Mouse (Mus musculus) spleen, adult 2 months (tissue): ENCODE measurements around the gene Fnip2. TPM values are rescaled to one million over a fixed set of nuclear protein-coding genes. Genes with fewer than 3 reads are reported as not detected.

Experiments
- DNase-seq, 2 experiments: peaks; one replicate each; pipeline versions ENCODE4 v3.0.0 to v3.0.0-alpha.2; 2012 to 2021; ENCODE audit warnings: low spot score in 2 of 2, low read depth in 1 of 2
- H3K27ac ChIP-seq: fragments of 200-500 bp; 2 replicates; pipeline ENCODE4 v1.5.1; 2012; ENCODE audit warnings: low read length, inconsistent platforms; ENCODE audit not compliant: insufficient read depth
- H3K27me3 ChIP-seq: fragments of 200-500 bp; 2 replicates; pipeline ENCODE4 v1.6.1; 2012; ENCODE audit warnings: mild to moderate bottlenecking, moderate library complexity, low read length, inconsistent platforms; ENCODE audit not compliant: control insufficient read depth, insufficient read depth
- H3K36me3 ChIP-seq: fragments of 200-500 bp; 2 replicates; pipeline ENCODE4 v1.6.1; 2012; ENCODE audit warnings: mild to moderate bottlenecking, low read length, inconsistent platforms; ENCODE audit not compliant: control insufficient read depth, insufficient read depth
- H3K4me1 ChIP-seq: fragments of 200-500 bp; 2 replicates; pipeline ENCODE4 v1.6.1; 2011; ENCODE audit warnings: inconsistent platforms; ENCODE audit not compliant: control insufficient read depth, insufficient read depth, insufficient read length
- H3K4me3 ChIP-seq: fragments of 200-500 bp; 2 replicates; pipeline ENCODE4 v1.5.1; 2011; ENCODE audit warnings: mild to moderate bottlenecking, inconsistent platforms; ENCODE audit not compliant: insufficient read depth, insufficient read length; ENCODE audit errors: extremely low read depth
- CTCF ChIP-seq: fragments of 200-500 bp; IDR thresholded peaks from 2 replicates; pipeline ENCODE4 v1.5.1; 2011; ENCODE audit warnings: mild to moderate bottlenecking, inconsistent platforms; ENCODE audit not compliant: insufficient read depth, insufficient read length, insufficient replicate concordance; ENCODE audit errors: extremely low read depth
- POLR2A ChIP-seq: fragments of 200-500 bp; IDR thresholded peaks from 2 replicates; pipeline ENCODE4 v1.6.1; 2011; ENCODE audit warnings: low read depth, low read length, inconsistent platforms
- WGBS: fragments of 180-500 bp; shearing (Covaris S2); methylation state at CpG from one replicate; pipeline ENCODE4 v1.1.7; 2018; 5-methylcytosine and 5-hydroxymethylcytosine counted together
- polyA plus RNA-seq: library from polyadenylated mRNA; depleted of rRNA; stranded (reverse); fragments of >200 nt; gene quantifications from 2 replicates; pipeline ENCODE4 v1.2.3, GENCODE M21; 2012

Fnip2 gene
- polyA plus RNA-seq, 1 experiment, result 3.1 TPM

DNA sequence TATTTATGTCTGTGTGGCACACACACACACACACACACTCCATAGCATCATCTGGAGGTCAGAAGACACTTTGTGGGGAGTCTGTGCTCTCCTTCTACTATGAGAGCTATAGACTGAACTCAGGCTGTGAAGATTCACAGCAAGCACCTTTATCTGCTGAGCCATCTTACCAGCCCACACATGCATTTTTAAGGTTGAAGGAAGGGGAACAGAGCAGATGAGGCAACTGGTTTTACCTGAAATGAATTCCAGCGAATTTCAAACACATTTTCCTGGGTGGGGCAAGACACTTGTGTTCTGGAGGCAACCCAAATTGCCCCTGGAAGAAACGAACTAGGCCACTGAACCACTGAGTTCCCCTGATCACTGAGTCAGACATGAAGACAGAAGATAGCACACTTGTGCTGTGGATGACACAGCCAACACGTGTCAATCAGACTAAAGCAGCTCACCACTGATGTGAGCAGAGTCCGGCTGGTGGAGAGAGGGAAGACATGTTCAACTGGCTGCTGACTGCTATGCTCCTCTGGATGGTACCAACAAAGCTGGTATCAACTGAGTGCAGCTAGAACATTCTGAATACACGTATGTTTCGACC is 38.0 kb downstream of the Fnip2 start:
- DNase-seq, result no peak
- TF ChIP-seq POLR2A, result no peak
- no peak for TF ChIP-seq CTCF
- no peak overlapping the region for H3K4me3 ChIP-seq
- 75% methylated on average over 6 of the region's 6 CpGs for WGBS
- no peaks in the 10 kb centered on the region for H3K36me3 ChIP-seq
- no peaks in the 10 kb centered on the region for H3K27me3 ChIP-seq
- H3K27ac ChIP-seq, result no peak overlapping the region
- peaks cover 6% of the 10 kb centered on the region; the same call in 1 of the 2 replicates for H3K4me1 ChIP-seq

- H3K36me3 ChIP-seq, result no peaks in the 10 kb centered on the region
- H3K27ac ChIP-seq, result no peak overlapping the region
- no peak for TF ChIP-seq CTCF
- no peak overlapping the region for H3K4me3 ChIP-seq
- H3K4me1 ChIP-seq, result peaks cover 6% of the 10 kb centered on the region; the same call in 1 of the 2 replicates
- WGBS, result 67% methylated on average over 8 of the region's 8 CpGs
- no peak for DNase-seq
- no peaks in the 10 kb centered on the region for H3K27me3 ChIP-seq
These were observed 39.1 kb downstream of the Fnip2 start for GRCm38 (mm10) chr3:79528451-79528850.

DNA sequence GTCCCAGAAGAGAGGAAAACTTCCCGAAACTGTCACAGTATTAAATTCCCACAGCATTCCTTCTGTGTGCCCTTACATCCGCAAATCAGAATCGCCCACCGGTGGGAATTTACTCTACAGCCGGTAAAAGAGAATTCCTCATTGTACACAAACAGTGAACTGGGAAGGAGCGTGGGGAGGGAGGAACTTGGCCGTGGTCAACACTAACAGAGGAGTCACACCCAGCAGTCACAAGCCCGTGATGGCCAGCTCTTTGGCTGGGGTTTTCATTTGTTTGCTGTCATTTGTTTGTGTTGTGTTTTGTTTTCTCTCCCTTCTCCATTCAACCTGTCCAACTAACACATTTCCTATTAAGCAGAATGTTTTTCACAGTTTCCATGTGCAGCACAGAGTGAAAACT is 39.7 kb downstream of the Fnip2 start:
- Histone ChIP-seq H3K36me3 (no peaks in the 10 kb centered on the region), H3K27me3 (no peaks in the 10 kb centered on the region), H3K27ac (no peak overlapping the region), H3K4me1 (peaks cover 6% of the 10 kb centered on the region; the same call in 1 of the 2 replicates), H3K4me3 (no peak overlapping the region)
- no peak for DNase-seq
- WGBS, result 81% methylated on average over 8 of the region's 8 CpGs
- no peak for TF ChIP-seq CTCF
- TF ChIP-seq POLR2A, result no peak

- Histone ChIP-seq H3K36me3 (no peaks in the 10 kb centered on the region), H3K27me3 (no peaks in the 10 kb centered on the region), H3K4me3 (no peak overlapping the region), H3K27ac (no peak overlapping the region), H3K4me1 (peaks cover 6% of the 10 kb centered on the region; the same call in 1 of the 2 replicates)
- 93% methylated on average over 3 of the region's 3 CpGs for WGBS
- TF ChIP-seq POLR2A, result no peak
- TF ChIP-seq CTCF, result no peak
- no peak for DNase-seq
These were observed 40.1 kb downstream of the Fnip2 start for GRCm38 (mm10) chr3:79527521-79527920.

- no peak for DNase-seq
- Histone ChIP-seq H3K27me3 (no peaks in the 10 kb centered on the region), H3K4me1 (no peaks in the 10 kb centered on the region), H3K27ac (no peak overlapping the region), H3K4me3 (no peak overlapping the region), H3K36me3 (no peaks in the 10 kb centered on the region)
- TF ChIP-seq CTCF (no peak), POLR2A (no peak)
- 92% methylated on average over 4 of the region's 4 CpGs for WGBS
These were observed 44.2 kb downstream of the Fnip2 start for GRCm38 (mm10) chr3:79523349-79523748.

GRCm38 (mm10) chr3:79519862-79520261 is 47.7 kb downstream of the Fnip2 start:
- TF ChIP-seq CTCF (no peak), POLR2A (no peak)
- no peaks in the 10 kb centered on the region for H3K27me3 ChIP-seq
- WGBS, result 80% methylated on average over 9 of the region's 9 CpGs
- H3K4me1 ChIP-seq, result no peaks in the 10 kb centered on the region
- H3K4me3 ChIP-seq, result no peak overlapping the region
- no peak overlapping the region for H3K27ac ChIP-seq
- no peak for DNase-seq
- H3K36me3 ChIP-seq, result no peaks in the 10 kb centered on the region

GRCm38 (mm10) chr3:79518761-79519527 is 48.7 kb downstream of the Fnip2 start:
- no peak for DNase-seq
- TF ChIP-seq CTCF (no peak), POLR2A (no peak)
- Histone ChIP-seq H3K36me3 (no peaks in the 10 kb centered on the region), H3K4me1 (no peaks in the 10 kb centered on the region), H3K27me3 (no peaks in the 10 kb centered on the region), H3K4me3 (no peak overlapping the region), H3K27ac (no peak overlapping the region)
- 75% methylated on average over 13 of the region's 13 CpGs for WGBS
